Mouse (Mus musculus) gastrocnemius, adult 8-10 months (tissue): Measurements from ENCODE around the gene Stard7. TPM values are rescaled to one million over a fixed set of nuclear protein-coding genes. Genes with fewer than 3 reads are reported as not detected.
"Not testable (repeated sequence)": the region's sequence is repeated elsewhere in the genome, so short reads cannot be mapped to it uniquely, and the experiment has no call there.

Source experiments
- DNase-seq, 2 experiments: peaks; one replicate each; pipeline ENCODE4 v3.0.0; 2022; ENCODE audit warnings: low spot score in 2 of 2
- total RNA-seq, 4 experiments: library from RNA; stranded (reverse); gene quantifications; 2 replicates each; pipeline ENCODE4 v1.2.4; 2022

The Stard7 gene
- total RNA-seq, 4 experiments from 2014 or later, result 108 to 119 (median 116) TPM

GRCm38 (mm10) chr2:127274590-127274989 lies 4.6 kb downstream of the Stard7 start:
- peak in 1 of 2 experiments; percentile 32 for DNase-seq

- DNase-seq, result no peak
These were observed 5.7 kb downstream of the Stard7 start for GRCm38 (mm10) chr2:127275551-127276320.

- DNase-seq, result no peak
These were observed 8.1 kb downstream of the Stard7 start for GRCm38 (mm10) chr2:127278162-127278561.

- no peak for DNase-seq
These were observed 22.2 kb downstream of the Stard7 start for GRCm38 (mm10) chr2:127292250-127292649.

- DNase-seq, result peak; percentile 36 to 57
These were observed 27.2 kb downstream of the Stard7 start for GRCm38 (mm10) chr2:127297001-127297805.

GRCm38 (mm10) chr2:127298056-127298455 lies 28.0 kb downstream of the Stard7 start:
- no peak for DNase-seq

- no peak for DNase-seq
These were observed 30.7 kb downstream of the Stard7 start for GRCm38 (mm10) chr2:127300701-127301100.

- DNase-seq, result no peak
These were observed 31.9 kb downstream of the Stard7 start for GRCm38 (mm10) chr2:127301883-127302282.

GRCm38 (mm10) chr2:127304192-127304591 lies 34.2 kb downstream of the Stard7 start:
- not testable (repeated sequence) for DNase-seq

GRCm38 (mm10) chr2:127304609-127305210 lies 34.7 kb downstream of the Stard7 start:
- DNase-seq, result no peak

- DNase-seq, result no peak
These were observed 36.1 kb downstream of the Stard7 start for GRCm38 (mm10) chr2:127306123-127306522.

- no peak for DNase-seq
These were observed 37.2 kb downstream of the Stard7 start for GRCm38 (mm10) chr2:127307179-127307578.

- no peak for DNase-seq
These were observed 38.6 kb downstream of the Stard7 start for GRCm38 (mm10) chr2:127308660-127309059.

- no peak for DNase-seq
These were observed 40.2 kb downstream of the Stard7 start for GRCm38 (mm10) chr2:127310246-127310645.

- DNase-seq, result no peak
These were observed 40.7 kb downstream of the Stard7 start for GRCm38 (mm10) chr2:127310685-127311084.

GRCm38 (mm10) chr2:127311193-127311592 lies 41.2 kb downstream of the Stard7 start:
- no peak for DNase-seq

GRCm38 (mm10) chr2:127312801-127313200 lies 42.8 kb downstream of the Stard7 start:
- no peak for DNase-seq

- DNase-seq, result no peak
These were observed 43.9 kb downstream of the Stard7 start for GRCm38 (mm10) chr2:127313878-127314277.

- no peak for DNase-seq
These were observed 44.6 kb downstream of the Stard7 start for GRCm38 (mm10) chr2:127314467-127315154.

- DNase-seq, result no peak
These were observed 45.1 kb downstream of the Stard7 start for GRCm38 (mm10) chr2:127315155-127315470.

GRCm38 (mm10) chr2:127316431-127316830 lies 46.4 kb downstream of the Stard7 start:
- no peak for DNase-seq

GRCm38 (mm10) chr2:127318136-127318535 lies 48.1 kb downstream of the Stard7 start:
- no peak for DNase-seq
